Mouse (Mus musculus): ENCODE results near the gene Prss32. TPM values are rescaled to one million over a fixed set of nuclear protein-coding genes. Genes with fewer than 3 reads are reported as not detected.
"Not testable (repeated sequence)": the region's sequence is repeated elsewhere in the genome, so short reads cannot be mapped to it uniquely, and the experiment has no call there.

Gene Prss32
- polyA plus RNA-seq, 1 experiment: 0.67 TPM

DNA sequence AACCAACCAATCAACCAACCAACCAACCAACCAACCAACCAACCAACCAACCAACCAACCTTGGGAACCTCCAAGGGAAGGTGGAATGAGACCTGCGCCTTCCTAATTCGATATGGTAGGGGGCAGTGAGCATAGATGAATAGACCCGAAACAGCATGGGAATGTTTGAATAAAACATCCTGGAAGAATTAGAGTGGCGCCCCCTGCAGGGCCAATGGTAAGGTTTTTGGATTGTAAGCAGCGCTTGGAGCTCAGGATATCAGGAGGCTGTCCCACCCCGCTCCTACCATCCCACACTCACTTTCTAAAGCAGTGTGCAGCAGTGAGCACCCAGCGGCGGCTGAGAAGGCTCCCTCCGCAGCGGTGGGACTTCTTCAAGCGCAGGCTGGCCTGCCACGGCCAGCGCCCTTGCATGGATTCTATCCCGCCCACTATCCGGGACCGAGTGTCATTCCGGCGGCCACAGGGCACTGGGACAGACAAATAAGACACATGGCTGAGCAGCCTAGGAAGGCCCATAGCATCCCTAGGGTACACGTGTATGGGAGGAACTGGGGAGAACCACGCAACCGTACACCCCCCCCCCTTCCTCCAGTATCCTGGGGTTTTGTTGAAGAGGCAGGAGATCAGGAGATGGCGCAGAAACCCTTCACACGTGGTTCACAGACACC lies 379 bp upstream of the Prss32 start:
- no peak for DNase-seq (ENCODE audit: low spot score)

DNA sequence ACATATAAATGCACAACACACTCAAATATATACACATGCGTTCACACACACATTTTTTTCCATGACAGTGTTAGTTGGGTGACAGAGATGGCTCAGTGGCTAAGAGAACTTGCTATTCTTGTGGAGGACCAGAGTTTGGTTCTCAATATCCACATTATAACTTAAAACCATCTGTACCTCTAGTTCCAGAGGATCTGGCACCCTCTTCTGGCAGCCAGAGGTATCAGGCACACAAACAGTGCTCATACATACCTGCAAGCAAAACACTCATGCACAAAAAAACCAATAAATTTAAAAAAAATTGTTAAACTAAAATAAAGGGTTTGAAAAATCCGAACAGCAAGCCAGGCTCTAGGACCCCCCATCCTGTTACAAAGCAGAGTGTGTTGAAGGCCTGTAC lies 6.4 kb downstream of the Prss32 start:
- DNase-seq (ENCODE audit: low spot score): no peak

DNA sequence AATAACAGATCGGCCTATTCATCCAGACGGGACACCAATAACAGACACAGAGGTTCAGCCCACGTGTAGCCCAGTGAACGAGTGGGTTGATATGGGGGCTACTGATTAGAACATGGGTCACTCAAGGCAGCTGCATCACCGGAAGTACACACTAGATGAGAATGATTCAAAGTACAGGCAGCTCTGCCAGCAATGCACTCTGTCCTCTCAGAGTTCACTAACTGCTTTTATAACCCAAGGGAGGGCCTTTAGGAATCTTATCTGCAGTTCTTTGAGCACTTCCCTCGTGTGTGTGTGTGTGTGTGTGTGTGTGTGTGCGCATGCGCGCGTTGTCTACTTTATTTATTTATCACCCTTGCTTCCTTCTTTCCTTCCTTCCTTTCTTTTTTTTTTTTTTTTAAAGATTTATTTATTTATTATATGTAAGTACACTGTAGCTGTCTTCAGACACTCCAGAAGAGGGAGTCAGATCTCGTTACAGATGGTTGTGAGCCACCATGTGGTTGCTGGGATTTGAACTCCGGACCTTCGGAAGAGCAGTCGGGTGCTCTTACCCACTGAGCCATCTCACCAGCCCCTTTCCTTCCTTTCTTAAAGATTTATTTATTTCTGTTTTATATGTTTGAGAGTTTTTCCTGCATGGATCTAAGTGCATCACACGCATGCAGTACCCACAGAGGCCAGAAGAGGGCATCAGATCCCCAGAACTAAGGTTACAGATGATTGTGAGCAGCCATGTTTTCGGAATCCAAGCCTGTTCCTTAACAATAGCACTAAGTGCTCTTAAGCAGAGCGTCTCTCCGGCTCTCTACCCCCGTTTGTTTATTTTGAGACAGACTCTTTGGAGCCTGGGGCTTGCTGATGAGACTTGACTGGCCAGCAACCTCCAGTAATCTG lies 7.4 kb downstream of the Prss32 start:
- no peak for DNase-seq (ENCODE audit: low spot score)

DNA sequence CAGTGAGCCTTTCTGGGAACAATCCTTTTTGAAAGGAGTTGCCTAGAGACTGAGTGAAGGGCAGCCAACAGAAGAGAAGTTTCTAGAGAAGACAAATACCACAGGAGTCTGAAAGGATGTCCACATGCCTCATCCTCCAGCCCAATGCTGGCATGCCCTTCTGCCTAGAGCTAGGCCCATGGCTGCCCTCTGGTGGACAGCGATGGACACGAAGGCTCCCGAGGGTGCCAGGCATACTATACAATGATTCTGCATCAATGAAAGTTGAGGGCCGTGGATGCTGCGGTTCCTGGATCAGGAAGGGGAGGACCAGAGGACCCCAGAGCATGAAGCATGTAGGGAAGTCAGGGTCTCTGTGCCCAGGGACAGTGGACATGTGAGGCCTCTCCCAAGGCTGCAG lies 9.6 kb downstream of the Prss32 start:
- DNase-seq (ENCODE audit: low spot score): no peak

DNA sequence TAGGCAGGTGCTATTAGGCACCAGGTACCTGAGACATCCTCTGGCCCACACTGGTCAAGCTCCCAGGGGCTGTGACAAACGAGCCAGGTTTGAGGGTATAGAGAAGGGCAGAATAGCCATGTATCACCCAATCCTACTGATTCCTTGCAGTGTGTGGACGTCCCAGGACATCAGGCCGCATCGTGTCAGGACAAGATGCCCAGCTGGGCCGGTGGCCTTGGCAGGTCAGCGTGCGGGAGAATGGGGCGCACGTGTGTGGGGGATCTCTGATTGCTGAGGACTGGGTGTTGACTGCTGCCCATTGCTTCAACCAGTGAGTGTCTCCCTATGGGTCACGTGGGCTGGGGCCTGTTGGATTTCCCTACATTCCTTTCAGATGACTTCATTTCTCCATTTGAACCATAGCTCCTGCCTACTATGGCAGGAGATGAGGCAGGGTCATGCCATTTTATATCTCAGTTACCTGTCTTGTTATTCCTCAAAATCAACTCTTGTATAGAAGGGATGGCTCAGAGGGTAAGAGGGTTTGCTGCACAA lies 10.6 kb downstream of the Prss32 start:
- no peak for DNase-seq (ENCODE audit: low spot score)

- no peak for DNase-seq (ENCODE audit: low spot score)
Measured at GRCm38 (mm10) chr17:23857193-23857592, 13.5 kb downstream of the Prss32 start.

- no peak for DNase-seq (ENCODE audit: low spot score)
Measured at GRCm38 (mm10) chr17:23857913-23858312, 14.3 kb downstream of the Prss32 start.

GRCm38 (mm10) chr17:23862926-23863325 lies 19.3 kb downstream of the Prss32 start:
- DNase-seq (ENCODE audit: low spot score): no peak

GRCm38 (mm10) chr17:23867756-23868155 lies 24.1 kb downstream of the Prss32 start, which contains the start of gene Prss21:
Gene Prss21, plus strand, starts transcription at chr17:23868056.
- no peak for DNase-seq (ENCODE audit: low spot score)

GRCm38 (mm10) chr17:23868513-23868912 lies 24.9 kb downstream of the Prss32 start:
- DNase-seq (ENCODE audit: low spot score): no peak

DNA sequence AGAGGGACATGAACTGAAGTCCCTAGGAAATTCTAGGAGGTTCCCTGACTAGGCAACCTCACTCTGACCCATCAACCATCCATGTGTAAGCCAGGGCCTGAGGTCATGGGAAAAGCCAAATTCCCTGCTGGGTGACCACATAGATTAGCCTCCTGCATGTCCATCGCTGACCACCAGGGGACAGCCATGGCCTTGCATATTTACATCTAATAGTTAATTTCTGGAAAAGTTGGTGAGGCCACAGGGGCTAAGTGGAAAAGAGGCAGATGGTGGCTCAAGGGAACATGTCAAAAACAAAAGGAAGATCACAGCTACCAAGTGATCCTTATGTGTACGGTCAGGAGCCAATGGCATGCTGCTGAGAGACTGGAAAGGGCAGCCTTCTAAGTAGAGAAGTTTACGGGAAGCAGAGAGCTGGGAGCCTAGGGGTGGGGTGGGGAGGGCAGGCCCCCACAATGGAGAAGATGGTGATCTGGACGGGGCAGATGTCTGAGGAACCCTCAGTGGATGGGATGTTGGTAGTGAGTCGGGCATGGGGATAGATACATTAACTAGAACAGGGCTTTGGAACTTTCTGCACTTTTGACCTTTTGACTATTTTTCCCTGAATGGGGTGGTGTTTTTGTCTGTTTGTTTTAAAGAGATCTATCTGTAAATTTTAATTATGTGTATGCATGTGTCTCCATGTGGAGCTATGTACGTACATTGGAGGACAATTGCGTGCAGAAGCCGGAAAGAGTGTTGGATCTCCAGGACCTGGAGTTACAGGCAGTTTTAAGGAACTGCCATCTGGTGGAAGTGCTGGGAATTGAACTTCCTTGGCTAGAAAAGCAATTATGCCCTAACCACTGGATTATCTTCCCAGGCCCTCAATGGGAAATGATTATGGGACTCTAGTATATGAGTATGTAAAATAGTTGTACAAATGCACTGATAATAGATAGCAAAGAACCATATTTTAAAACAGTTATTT lies 30.5 kb downstream of the Prss32 start:
- no peak for DNase-seq (ENCODE audit: low spot score)

GRCm38 (mm10) chr17:23876741-23877140 lies 33.1 kb downstream of the Prss32 start:
- DNase-seq (ENCODE audit: low spot score): no peak

GRCm38 (mm10) chr17:23877166-23877565 lies 33.5 kb downstream of the Prss32 start:
- no peak for DNase-seq (ENCODE audit: low spot score)

DNA sequence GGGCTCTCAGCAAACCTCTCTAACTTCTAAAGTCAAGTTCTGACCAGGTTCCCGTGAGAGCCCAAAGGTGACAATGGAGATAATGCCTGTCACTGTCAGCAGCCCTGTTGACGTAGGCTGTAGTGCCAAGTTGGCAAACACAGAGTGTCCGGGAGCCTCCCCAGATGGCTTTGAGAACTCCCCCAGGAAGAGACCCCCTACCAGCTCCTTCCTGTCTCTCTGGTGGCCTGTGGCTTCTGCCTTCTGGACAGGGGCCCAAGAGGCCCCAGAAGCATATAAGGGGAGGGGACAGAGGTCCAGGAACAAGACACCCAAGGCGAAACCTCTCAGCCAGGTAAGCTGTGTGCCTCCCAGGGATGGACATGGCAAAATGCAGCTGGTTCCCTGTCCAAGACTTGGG lies 36.9 kb downstream of the Prss32 start, which contains the start of the genes Dcpp1 and Dcpp2:
Dcpp1 (plus strand) TSS at position 301 of the 400 bp plus-strand sequence.
Dcpp2 (plus strand) TSS at position 305 of the 400 bp plus-strand sequence.
- DNase-seq (ENCODE audit: low spot score): not testable (repeated sequence)

Other genes starting within 250 kb of the Prss32 start
- gene Zfp13, start 244.4 kb upstream of the Prss32 start, polyA plus RNA-seq (2012; rRNA removed): 9.2 and 11.9 TPM in 2 replicates
- 0.04 TPM in 2 replicates for gene Zscan10, start 243.0 kb upstream of the Prss32 start, polyA plus RNA-seq (2012; rRNA removed)
- gene Mmp25, start 198.6 kb upstream of the Prss32 start, polyA plus RNA-seq (2012; rRNA removed): 0.22 and 0.29 TPM in 2 replicates
- 9.2 and 11.7 TPM in 2 replicates for gene Bicdl2, start 183.3 kb upstream of the Prss32 start, polyA plus RNA-seq (2012; rRNA removed)
- 136 and 183 TPM in 2 replicates for gene Hcfc1r1, start 170.3 kb upstream of the Prss32 start, polyA plus RNA-seq (2012; rRNA removed)
- 13.2 and 16.9 TPM in 2 replicates for gene Thoc6, start 170.0 kb upstream of the Prss32 start, polyA plus RNA-seq (2012; rRNA removed)
- gene Tnfrsf12a, start 166.4 kb upstream of the Prss32 start, polyA plus RNA-seq (2012; rRNA removed): 17.4 and 26.7 TPM in 2 replicates
- 0.04 TPM in 1 of 2 replicates, not detected in the other for gene Cldn6, start 164.6 kb upstream of the Prss32 start, polyA plus RNA-seq (2012; rRNA removed)
- not detected in 2 replicates for gene Cldn9, start 159.8 kb upstream of the Prss32 start, polyA plus RNA-seq (2012; rRNA removed)
- gene 1520401A03Rik, start 121.1 kb upstream of the Prss32 start, polyA plus RNA-seq (2012; rRNA removed): 0.10 and 0.23 TPM in 2 replicates
- 10.4 and 15.3 TPM in 2 replicates for gene Pkmyt1, start 117.5 kb upstream of the Prss32 start, polyA plus RNA-seq (2012; rRNA removed)
- gene Paqr4, start 103.0 kb upstream of the Prss32 start, polyA plus RNA-seq (2012; rRNA removed): 12.8 and 13.0 TPM in 2 replicates
- gene Kremen2, start 98.0 kb upstream of the Prss32 start, polyA plus RNA-seq (2012; rRNA removed): 0.04 and 0.11 TPM in 2 replicates
- gene Flywch1, start 72.3 kb upstream of the Prss32 start, polyA plus RNA-seq (2012; rRNA removed): 35.0 and 39.3 TPM in 2 replicates
- gene Flywch2, start 57.8 kb upstream of the Prss32 start, polyA plus RNA-seq (2012; rRNA removed): 9.0 and 13.2 TPM in 2 replicates
- gene Srrm2, start 53.3 kb upstream of the Prss32 start, polyA plus RNA-seq (2012; rRNA removed): 540 TPM in 2 replicates
- gene Elob, start 14.7 kb upstream of the Prss32 start, polyA plus RNA-seq (2012; rRNA removed): 466 and 498 TPM in 2 replicates
- not detected in 2 replicates for gene Prss33, start 7.8 kb upstream of the Prss32 start, polyA plus RNA-seq (2012; rRNA removed)
- 0.04 and 0.28 TPM in 2 replicates for gene Prss41, start 317 bp downstream of the Prss32 start, polyA plus RNA-seq (2012; rRNA removed)
- gene Prss21, start 24.2 kb downstream of the Prss32 start, polyA plus RNA-seq (2012; rRNA removed): not detected in 2 replicates
- not detected in 2 replicates for gene Dcpp1, start 37.0 kb downstream of the Prss32 start, polyA plus RNA-seq (2012; rRNA removed)
- not detected in 2 replicates for gene Dcpp2, start 37.0 kb downstream of the Prss32 start, polyA plus RNA-seq (2012; rRNA removed)
- not detected in 2 replicates for gene Dcpp3, start 73.6 kb downstream of the Prss32 start, polyA plus RNA-seq (2012; rRNA removed)
- 0.09 TPM in 1 of 2 replicates, not detected in the other for gene Sbp, start 97.8 kb downstream of the Prss32 start, polyA plus RNA-seq (2012; rRNA removed)
- gene Sbpl, start 111.4 kb downstream of the Prss32 start, polyA plus RNA-seq (2012; rRNA removed): not detected in 2 replicates
- gene Prss30, start 136.7 kb downstream of the Prss32 start, polyA plus RNA-seq (2012; rRNA removed): 0.25 and 0.87 TPM in 2 replicates
- 17.2 and 19.3 TPM in 2 replicates for gene Prss22, start 154.2 kb downstream of the Prss32 start, polyA plus RNA-seq (2012; rRNA removed)
- gene Prss27, start 194.3 kb downstream of the Prss32 start, polyA plus RNA-seq (2012; rRNA removed): 13.2 and 21.8 TPM in 2 replicates
- 27.7 and 35.6 TPM in 2 replicates for gene Kctd5, start 229.6 kb downstream of the Prss32 start, polyA plus RNA-seq (2012; rRNA removed)

Measured in urinary bladder, adult 2 months (tissue).